Mouse (Mus musculus): ENCODE data around the gene Mpg. TPM values are rescaled to one million over a fixed set of nuclear protein-coding genes. Genes with fewer than 3 reads are reported as not detected.

Gene Mpg
- total and polyA plus RNA-seq, 3 experiments, result 39.1 to 40.3 (median 39.6) TPM

DNA sequence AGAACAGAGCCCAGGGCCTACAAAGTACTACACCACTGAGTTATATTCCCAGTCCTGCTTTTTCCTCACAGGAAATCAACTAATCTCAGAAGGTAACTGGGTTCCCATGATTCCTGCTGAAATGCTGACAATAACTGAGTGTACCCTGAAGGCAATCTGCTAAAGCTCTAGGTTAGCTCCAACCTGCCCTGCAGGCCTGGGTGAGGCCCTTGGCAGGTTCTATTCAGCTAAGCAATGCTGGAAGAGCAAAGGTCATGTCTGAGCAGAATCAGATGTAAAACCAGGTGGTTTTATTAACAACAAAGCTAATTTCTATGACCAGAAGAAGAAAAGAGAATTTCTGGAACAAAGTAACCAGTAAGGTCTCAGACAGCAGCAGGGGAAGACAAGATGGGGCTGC lies 15.1 kb downstream of the Mpg start:
- H3K27me3 ChIP-seq (replicated peaks), result no peaks in the 10 kb centered on the region
- no peak overlapping the region for H3K27ac ChIP-seq (ENCODE audit: insufficient read depth, low read depth)
- H3K4me3 ChIP-seq (replicated peaks in 1 of 3; ENCODE audit: low read depth in 2 of 3, low read length in 2 of 3, poor library complexity in 1 of 3), result no peak overlapping the region
- no peak overlapping the region for H3K4me2 ChIP-seq (ENCODE audit: insufficient read depth, low read depth, poor library complexity, severe bottlenecking)
- dilution Hi-C loops (cut with MboI; ENCODE audit: extremely low pct_ligation_motif_present, extremely low pct_unique_long_range_greater_than_20kb, low sequenced_read_pairs), result no loop called here
- peaks cover 11 to 55% of the 10 kb centered on the region in 2 experiments for H3K4me1 ChIP-seq (ENCODE audit: control insufficient read depth in 1 of 2, insufficient read depth in 2 of 2)
- H3K9ac ChIP-seq (ENCODE audit: insufficient read depth, low read depth), result no peak overlapping the region
- H3K9me3 ChIP-seq (replicated peaks; ENCODE audit: low read length), result no peaks in the 10 kb centered on the region
- in situ Hi-C loops (cut with MboI; ENCODE audit: low pct_ligation_motif_present, low pct_unique_long_range_greater_than_20kb, low sequenced_read_pairs), result no loop called here
- H3K79me2 ChIP-seq (replicated peaks; ENCODE audit: control insufficient read depth, extremely low read depth, insufficient read depth, poor library complexity, severe bottlenecking), result no peaks in the 10 kb centered on the region
- no peak for DNase-seq (ENCODE audit: extremely low read depth)
- H3K36me3 ChIP-seq (replicated peaks in 1 of 2; ENCODE audit: control insufficient read depth in 1 of 2, insufficient read depth in 1 of 2, low read length in 1 of 2), result peaks cover 69 to 91% of the 10 kb centered on the region in 2 experiments
- TF ChIP-seq JUND (conservative IDR thresholded peaks at IDR 0.05; ENCODE audit: low read depth, low read length), result no peak
- TF ChIP-seq MAFK (IDR thresholded peaks at IDR 0.05; ENCODE audit: insufficient replicate concordance, low read length), result no peak
- no peak for TF ChIP-seq MAZ (IDR thresholded peaks at IDR 0.05; ENCODE audit: low read depth, low read length)
- TF ChIP-seq MEF2A (IDR thresholded peaks at IDR 0.05; ENCODE audit: borderline replicate concordance, low read depth, low read length), result no peak
- no peak for TF ChIP-seq SMC3 (IDR thresholded peaks at IDR 0.05; ENCODE audit: low read depth, low read length)
- TF ChIP-seq MYC (IDR thresholded peaks at IDR 0.05; ENCODE audit: low read depth, low read length), result no peak
- TF ChIP-seq ELF1 (IDR thresholded peaks at IDR 0.05; ENCODE audit: low read depth, low read length), result no peak
- TF ChIP-seq USF1 (IDR thresholded peaks at IDR 0.05; ENCODE audit: low read depth, low read length), result no peak
- TF ChIP-seq POLR2AphosphoS2 (IDR thresholded peaks at IDR 0.05; ENCODE audit: low read depth, low read length), result no peak

DNA sequence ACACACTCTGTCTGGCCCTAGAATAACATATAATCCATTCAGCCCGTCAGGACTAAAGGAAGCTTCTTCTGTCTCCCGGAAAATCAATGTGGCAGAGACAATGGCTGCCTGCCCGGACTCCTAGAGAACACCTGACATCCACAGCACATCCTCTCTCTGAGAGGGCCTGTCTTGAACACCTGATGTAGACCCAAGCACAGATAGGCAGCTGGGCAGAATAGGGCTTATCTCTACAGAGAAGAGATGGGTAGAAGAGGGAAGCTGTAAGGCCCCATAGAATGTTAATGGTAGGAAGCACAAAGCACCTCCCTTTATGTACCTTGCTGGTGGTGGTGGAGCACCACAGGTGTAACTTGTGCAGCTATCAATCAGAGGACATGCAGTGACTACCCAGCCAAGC lies 15.9 kb downstream of the Mpg start:
- H3K36me3 ChIP-seq (replicated peaks in 1 of 2; ENCODE audit: control insufficient read depth in 1 of 2, insufficient read depth in 1 of 2, low read length in 1 of 2), result peaks cover 66 to 91% of the 10 kb centered on the region in 2 experiments
- TF ChIP-seq EP300 (IDR thresholded peaks at IDR 0.05; ENCODE audit: low read length) (no peak), MYC (IDR thresholded peaks at IDR 0.05; ENCODE audit: low read depth, low read length) (no peak), USF1 (IDR thresholded peaks at IDR 0.05; ENCODE audit: low read depth, low read length) (no peak), CHD2 (IDR thresholded peaks at IDR 0.05; ENCODE audit: low read length) (no peak), USF2 (conservative IDR thresholded peaks at IDR 0.05; ENCODE audit: low read depth, low read length) (no peak), TCF12 (IDR thresholded peaks at IDR 0.05; ENCODE audit: low read depth, low read length) (no peak)
- peaks cover 10 to 52% of the 10 kb centered on the region in 2 experiments for H3K4me1 ChIP-seq (ENCODE audit: control insufficient read depth in 1 of 2, insufficient read depth in 2 of 2)
- DNase-seq (ENCODE audit: extremely low read depth), result no peak
- no peaks in the 10 kb centered on the region for H3K79me2 ChIP-seq (replicated peaks; ENCODE audit: control insufficient read depth, extremely low read depth, insufficient read depth, poor library complexity, severe bottlenecking)
- dilution Hi-C loops (cut with MboI; ENCODE audit: extremely low pct_ligation_motif_present, extremely low pct_unique_long_range_greater_than_20kb, low sequenced_read_pairs) (no loop called here), in situ Hi-C loops (cut with MboI; ENCODE audit: low pct_ligation_motif_present, low pct_unique_long_range_greater_than_20kb, low sequenced_read_pairs) (no loop called here)
- H3K4me3 ChIP-seq (replicated peaks in 1 of 3; ENCODE audit: low read depth in 2 of 3, low read length in 2 of 3, poor library complexity in 1 of 3), result no peak overlapping the region
- no peaks in the 10 kb centered on the region for H3K27me3 ChIP-seq (replicated peaks)
- H3K9me3 ChIP-seq (replicated peaks; ENCODE audit: low read length), result no peaks in the 10 kb centered on the region
- H3K9ac ChIP-seq (ENCODE audit: insufficient read depth, low read depth), result no peak overlapping the region
- no peak overlapping the region for H3K4me2 ChIP-seq (ENCODE audit: insufficient read depth, low read depth, poor library complexity, severe bottlenecking)
- no peak overlapping the region for H3K27ac ChIP-seq (ENCODE audit: insufficient read depth, low read depth)

Measured in CH12.LX (cell line).